ENCODE assay signal across 12 mouse cellular contexts in the genomic region with DNA sequence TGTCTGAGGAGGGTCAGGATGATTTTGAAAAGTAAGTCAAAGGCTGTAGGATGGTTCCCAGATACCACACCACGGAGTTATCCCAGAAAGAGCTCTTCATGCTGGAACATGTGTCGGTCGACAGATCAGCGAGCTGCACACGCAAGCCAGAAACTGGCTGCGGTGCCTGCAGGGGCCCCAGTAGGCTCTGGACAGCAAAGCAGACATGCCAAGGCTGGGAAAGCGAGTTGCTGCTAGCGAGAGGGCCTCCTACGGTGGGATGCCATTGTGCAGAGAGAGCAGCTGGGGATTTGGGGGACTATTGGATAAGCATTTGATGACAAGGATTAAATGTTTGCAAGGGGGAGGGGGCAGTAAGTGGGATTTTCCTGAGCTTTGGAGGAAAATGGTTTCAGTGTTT.
DNase-seq lines count a peak whose midpoint lies in the region; ATAC-seq and TF ChIP-seq lines count a peak whose summit lies in the region.
"Had no signal": no experiment of that assay in that cellular context is flagged by ENCODE, and none has a peak within 500 bp of the region (broad histone marks: within the 10 kb centered on the region; RNA-seq: fewer than 3 reads in every experiment).

No protein-coding gene starts in this region.

- no peak for TF ChIP-seq EP300 in heart, adult 2 months (IDR thresholded peaks at IDR 0.05; ENCODE audit: insufficient read depth, low read depth, low read length)

- no peaks in the 10 kb centered on the region for H3K9me3 ChIP-seq in heart, embryonic 13.5 days
- no peaks in the 10 kb centered on the region for H3K9me3 ChIP-seq in embryonic facial prominence, embryonic 10.5 days
- H3K9me3 ChIP-seq in hindbrain, embryonic 12.5 days (replicated peaks): no peaks in the 10 kb centered on the region
- H3K9me3 ChIP-seq in midbrain, postnatal 0 days (ENCODE audit: low read length): no peaks in the 10 kb centered on the region

- peak overlapping the region; percentile 24; the same call in 1 of the 2 replicates for H3K9ac ChIP-seq in heart, embryonic 13.5 days
- H3K9ac ChIP-seq in heart, adult 2 months (ENCODE audit: low read depth, low read length): no peak overlapping the region
- no peak overlapping the region for H3K9ac ChIP-seq in hindbrain, embryonic 12.5 days
- H3K9ac ChIP-seq in midbrain, postnatal 0 days (replicated peaks; ENCODE audit: low read length, poor library complexity, severe bottlenecking): no peak overlapping the region
- H3K9ac ChIP-seq: liver, embryonic 14.5 days had no signal

- H3K79me2 ChIP-seq in heart, adult 2 months (replicated peaks; ENCODE audit: control insufficient read depth, insufficient read depth, low read length): no peaks in the 10 kb centered on the region

- no peak for TF ChIP-seq CTCF in heart, adult 2 months (IDR thresholded peaks at IDR 0.05)
- 0 out of 2 replicates have a peak, but pooled peaks have one; percentile 11 for TF ChIP-seq CTCF in midbrain, postnatal 0 days (IDR thresholded peaks at IDR 0.05)

- intact Hi-C loops in heart, adult 2 months (cut with DNase I): no loop called here

- H3K27me3 ChIP-seq in heart, embryonic 13.5 days (replicated peaks): no peaks in the 10 kb centered on the region
- H3K27me3 ChIP-seq in heart, adult 2 months (ENCODE audit: control insufficient read depth, insufficient read depth, low read length): no peaks in the 10 kb centered on the region
- H3K27me3 ChIP-seq in embryonic facial prominence, embryonic 10.5 days (replicated peaks; ENCODE audit: low read depth, poor library complexity, severe bottlenecking): peaks cover 30% of the 10 kb centered on the region
- peaks cover 21% of the 10 kb centered on the region; the same call in 1 of the 2 replicates for H3K27me3 ChIP-seq in hindbrain, embryonic 12.5 days
- H3K27me3 ChIP-seq in midbrain, postnatal 0 days (ENCODE audit: insufficient read depth, low read length): no peaks in the 10 kb centered on the region

- peak overlapping the region; percentile 44 for H3K4me2 ChIP-seq in heart, embryonic 13.5 days
- H3K4me2 ChIP-seq in hindbrain, embryonic 12.5 days (replicated peaks): peak overlapping the region; percentile 16
- H3K4me2 ChIP-seq in midbrain, postnatal 0 days (ENCODE audit: low read depth, low read length, poor library complexity, severe bottlenecking): no peak overlapping the region

- TF ChIP-seq POLR2A in heart, adult 2 months (IDR thresholded peaks at IDR 0.05; ENCODE audit: insufficient read depth, low read depth, low read length): no peak

- peak overlapping the region; percentile 56 for H3K27ac ChIP-seq in heart, embryonic 13.5 days (replicated peaks)
- H3K27ac ChIP-seq in heart, adult 2 months: no peak overlapping the region
- peak overlapping the region; percentile 66; the same call in 1 of the 2 replicates for H3K27ac ChIP-seq in embryonic facial prominence, embryonic 10.5 days (replicated peaks)
- no peak overlapping the region; the same call in 1 of the 2 replicates for H3K27ac ChIP-seq in hindbrain, embryonic 12.5 days
- no peak overlapping the region for H3K27ac ChIP-seq in midbrain, postnatal 0 days (ENCODE audit: low read depth, low read length)
- H3K27ac ChIP-seq: liver, embryonic 14.5 days had no signal

- no peak for ATAC-seq in heart, embryonic 13.5 days (ENCODE audit: extremely low read depth, insufficient number of reproducible peaks, low FRiP score, low TSS enrichment)
- ATAC-seq in hindbrain, embryonic 12.5 days (ENCODE audit: low FRiP score): peak; percentile 72
- ATAC-seq in midbrain, postnatal 0 days (ENCODE audit: low FRiP score): no peak
- ATAC-seq: CD4-positive, CD25-positive, alpha-beta regulatory T cell, adult 4 months; intestine, embryonic 16.5 days had no signal

- H3K4me1 ChIP-seq in heart, embryonic 13.5 days: peaks cover 27% of the 10 kb centered on the region
- H3K4me1 ChIP-seq in heart, adult 2 months (ENCODE audit: control insufficient read depth, insufficient read depth, low read length): no peaks in the 10 kb centered on the region; the same call in 1 of the 2 replicates
- peaks cover 31% of the 10 kb centered on the region for H3K4me1 ChIP-seq in embryonic facial prominence, embryonic 10.5 days
- peaks cover 18% of the 10 kb centered on the region for H3K4me1 ChIP-seq in hindbrain, embryonic 12.5 days
- no peaks in the 10 kb centered on the region for H3K4me1 ChIP-seq in midbrain, postnatal 0 days (ENCODE audit: insufficient read depth, low read length)

- WGBS in heart, embryonic 13.5 days: 16% methylated on average over 9 of the region's 9 CpGs
- 50% methylated on average over 9 of the region's 9 CpGs for WGBS in heart, adult 2 months
- WGBS in embryonic facial prominence, embryonic 10.5 days: 9% methylated on average over 9 of the region's 9 CpGs
- WGBS in hindbrain, embryonic 12.5 days: 3% methylated on average over 9 of the region's 9 CpGs
- 14% methylated on average over 9 of the region's 9 CpGs for WGBS in midbrain, postnatal 0 days

- no peaks in the 10 kb centered on the region for H3K36me3 ChIP-seq in heart, embryonic 13.5 days
- H3K36me3 ChIP-seq in heart, adult 2 months (ENCODE audit: control insufficient read depth, insufficient read depth, low read length): no peaks in the 10 kb centered on the region
- no peaks in the 10 kb centered on the region for H3K36me3 ChIP-seq in embryonic facial prominence, embryonic 10.5 days (replicated peaks)
- H3K36me3 ChIP-seq in hindbrain, embryonic 12.5 days: no peaks in the 10 kb centered on the region
- no peaks in the 10 kb centered on the region for H3K36me3 ChIP-seq in midbrain, postnatal 0 days (ENCODE audit: insufficient read depth, low read length)

- no peak for DNase-seq in heart, adult 2 months
- DNase-seq in embryonic facial prominence, embryonic 10.5 days (ENCODE audit: low spot score): peak; percentile 55
- DNase-seq in midbrain, postnatal 0 days (ENCODE audit: low spot score): peak; percentile 40
- no peak for DNase-seq in adrenal gland, adult (ENCODE audit: inconsistent age in 2 of 2, low spot score in 1 of 2)
- DNase-seq in spleen, postnatal 4 days (ENCODE audit: low spot score in 2 of 2): no peak
- no peak for DNase-seq in layer of hippocampus, adult 8-10 months (ENCODE audit: low spot score in 2 of 2)
- DNase-seq: gastrocnemius, postnatal 25 days had no signal

- H3K4me3 ChIP-seq in heart, embryonic 13.5 days: no peak overlapping the region
- no peak overlapping the region for H3K4me3 ChIP-seq in heart, adult 2 months
- no peak overlapping the region for H3K4me3 ChIP-seq in embryonic facial prominence, embryonic 10.5 days
- no peak overlapping the region for H3K4me3 ChIP-seq in hindbrain, embryonic 12.5 days
- H3K4me3 ChIP-seq in midbrain, postnatal 0 days (ENCODE audit: low read depth, low read length): no peak overlapping the region

Comparison
In these comparisons a context has a peak if more than half of its experiments do, and no peak if none do; other contexts are left out.
1. H3K27ac ChIP-seq: peak in heart, embryonic 13.5 days (single experiment) and embryonic facial prominence, embryonic 10.5 days (single experiment); none in heart, adult 2 months (single experiment), hindbrain, embryonic 12.5 days (single experiment) and midbrain, postnatal 0 days (single experiment).
2. DNase-seq: peak in embryonic facial prominence, embryonic 10.5 days (single experiment) and midbrain, postnatal 0 days (single experiment); none in heart, adult 2 months (0 of 2), adrenal gland, adult (0 of 2), spleen, postnatal 4 days (0 of 2) and layer of hippocampus, adult 8-10 months (0 of 2).